Mouse (Mus musculus) liver, adult 2 months (tissue): ENCODE measurements at regions not wholly inside any gene's neighbourhood (a gene's known extent, or its start where the extent isn't known, plus 50 kb on each side); places are given as distances from the start of the nearest gene placed in this dataset.

Source experiments
- DNase-seq: peaks from one replicate; pipeline ENCODE4 v3.0.0-alpha.2; 2011; ENCODE audit warnings: low read depth, low spot score; ENCODE audit errors: extremely low read depth
- H3K27ac ChIP-seq: fragments of 200-500 bp; replicated peaks from 2 replicates; pipeline ENCODE4 v1.5.1; 2012; ENCODE audit warnings: low read depth, mild to moderate bottlenecking, control low read depth, inconsistent platforms, low read length; ENCODE audit not compliant: insufficient read depth
- H3K27me3 ChIP-seq: fragments of 200-500 bp; 2 replicates; pipeline ENCODE4 v1.6.1; 2012; ENCODE audit warnings: mild to moderate bottlenecking, moderate library complexity, low read length, inconsistent platforms; ENCODE audit not compliant: control insufficient read depth, insufficient read depth
- H3K36me3 ChIP-seq: fragments of 200-500 bp; 2 replicates; pipeline ENCODE4 v1.6.1; 2012; ENCODE audit warnings: low read length, inconsistent platforms; ENCODE audit not compliant: control insufficient read depth, insufficient read depth
- H3K4me1 ChIP-seq: fragments of 200-500 bp; 2 replicates; pipeline ENCODE4 v1.6.1; 2011; ENCODE audit warnings: low read length; ENCODE audit not compliant: control insufficient read depth, insufficient read depth
- H3K4me3 ChIP-seq: fragments of 200-500 bp; 2 replicates; pipeline ENCODE4 v1.5.1; 2011; ENCODE audit warnings: low read depth, mild to moderate bottlenecking, control low read depth, low read length, moderate library complexity; ENCODE audit not compliant: insufficient read depth
- H3K79me2 ChIP-seq: fragments of 200-500 bp; 2 replicates; pipeline ENCODE4 v1.6.1; 2012; ENCODE audit warnings: inconsistent platforms, mild to moderate bottlenecking, low read length, moderate library complexity; ENCODE audit not compliant: control insufficient read depth, insufficient read depth
- H3K9ac ChIP-seq: fragments of 200-500 bp; 2 replicates; pipeline ENCODE4 v1.6.1; 2012; ENCODE audit warnings: low read depth, mild to moderate bottlenecking, control low read depth, inconsistent platforms, low read length
- CTCF ChIP-seq: fragments of 200-500 bp; IDR thresholded peaks from 2 replicates; pipeline ENCODE4 v1.5.1; 2011; ENCODE audit warnings: low read depth, low read length, control low read depth
- POLR2A ChIP-seq: fragments of 200-500 bp; IDR thresholded peaks from 2 replicates; pipeline ENCODE4 v1.6.1; 2011; ENCODE audit warnings: low read length, control low read depth; ENCODE audit not compliant: insufficient read depth; ENCODE audit errors: extremely low read depth
- WGBS: fragments of 180-500 bp; shearing (Covaris S2); methylation state at CpG from one replicate; pipeline ENCODE4 v1.1.7; 2018; 5-methylcytosine and 5-hydroxymethylcytosine counted together

- H3K4me1 ChIP-seq = no peaks in the 10 kb centered on the region
- H3K27me3 ChIP-seq = peaks cover 2% of the 10 kb centered on the region; the same call in 1 of the 2 replicates
- H3K4me3 ChIP-seq = no peak overlapping the region
- H3K9ac ChIP-seq = no peak overlapping the region
- TF ChIP-seq CTCF = no peak
- TF ChIP-seq POLR2A = no peak
- WGBS = 56% methylated on average over 8 of the region's 8 CpGs
- H3K36me3 ChIP-seq = no peaks in the 10 kb centered on the region
- no peak overlapping the region for H3K27ac ChIP-seq
- no peak for DNase-seq
- H3K79me2 ChIP-seq = no peaks in the 10 kb centered on the region
Measured at GRCm38 (mm10) chr9:46903491-46904220, 94.9 kb upstream of the Gm4791 start.

GRCm38 (mm10) chr9:46899283-46899682 is 99.3 kb upstream of the Gm4791 start:
- Histone ChIP-seq H3K9ac (no peak overlapping the region), H3K4me3 (no peak overlapping the region), H3K27ac (no peak overlapping the region), H3K79me2 (no peaks in the 10 kb centered on the region), H3K4me1 (no peaks in the 10 kb centered on the region), H3K27me3 (no peaks in the 10 kb centered on the region), H3K36me3 (no peaks in the 10 kb centered on the region)
- no peak for TF ChIP-seq CTCF
- no peak for TF ChIP-seq POLR2A
- 41% methylated on average over 2 of the region's 2 CpGs for WGBS
- DNase-seq = peak; percentile 9

- Histone ChIP-seq H3K9ac (no peak overlapping the region), H3K79me2 (no peaks in the 10 kb centered on the region), H3K4me1 (no peaks in the 10 kb centered on the region), H3K27ac (no peak overlapping the region), H3K27me3 (no peaks in the 10 kb centered on the region), H3K36me3 (no peaks in the 10 kb centered on the region), H3K4me3 (no peak overlapping the region)
- WGBS = 80% methylated on average over 3 of the region's 3 CpGs
- DNase-seq = no peak
- TF ChIP-seq POLR2A (no peak), CTCF (no peak)
Measured at GRCm38 (mm10) chr9:46898120-46898519, 100.4 kb upstream of the Gm4791 start.

- DNase-seq = no peak
Measured at GRCm38 (mm10) chr9:46891829-46892228, 106.7 kb upstream of the Gm4791 start.

GRCm38 (mm10) chr9:46889933-46890662 is 108.4 kb upstream of the Gm4791 start:
- no peaks in the 10 kb centered on the region for H3K4me1 ChIP-seq
- WGBS = 77% methylated on average over 4 of the region's 4 CpGs
- H3K27me3 ChIP-seq = no peaks in the 10 kb centered on the region
- H3K27ac ChIP-seq = no peak overlapping the region
- no peak overlapping the region for H3K4me3 ChIP-seq
- no peak for DNase-seq
- no peak overlapping the region for H3K9ac ChIP-seq
- TF ChIP-seq POLR2A (no peak), CTCF (no peak)
- H3K36me3 ChIP-seq = no peaks in the 10 kb centered on the region
- H3K79me2 ChIP-seq = no peaks in the 10 kb centered on the region

More at GRCm38 (mm10) chr9:46891829-46892228, 106.7 kb upstream of the Gm4791 start:
- no peaks in the 10 kb centered on the region for H3K4me1 ChIP-seq
- H3K36me3 ChIP-seq = no peaks in the 10 kb centered on the region
- TF ChIP-seq POLR2A (no peak), CTCF (no peak)
- H3K9ac ChIP-seq = no peak overlapping the region
- H3K27ac ChIP-seq = no peak overlapping the region
- 56% methylated on average over 1 of the region's 1 CpGs for WGBS
- no peaks in the 10 kb centered on the region for H3K27me3 ChIP-seq
- no peak overlapping the region for H3K4me3 ChIP-seq
- no peaks in the 10 kb centered on the region for H3K79me2 ChIP-seq
